Mouse (Mus musculus): ENCODE measurements around the gene Adgrl3. TPM values are rescaled to one million over a fixed set of nuclear protein-coding genes. Genes with fewer than 3 reads are reported as not detected.

The Adgrl3 gene
- total RNA-seq (2021): 1 to 10 TPM; 3.7 to 4.3 TPM

DNA sequence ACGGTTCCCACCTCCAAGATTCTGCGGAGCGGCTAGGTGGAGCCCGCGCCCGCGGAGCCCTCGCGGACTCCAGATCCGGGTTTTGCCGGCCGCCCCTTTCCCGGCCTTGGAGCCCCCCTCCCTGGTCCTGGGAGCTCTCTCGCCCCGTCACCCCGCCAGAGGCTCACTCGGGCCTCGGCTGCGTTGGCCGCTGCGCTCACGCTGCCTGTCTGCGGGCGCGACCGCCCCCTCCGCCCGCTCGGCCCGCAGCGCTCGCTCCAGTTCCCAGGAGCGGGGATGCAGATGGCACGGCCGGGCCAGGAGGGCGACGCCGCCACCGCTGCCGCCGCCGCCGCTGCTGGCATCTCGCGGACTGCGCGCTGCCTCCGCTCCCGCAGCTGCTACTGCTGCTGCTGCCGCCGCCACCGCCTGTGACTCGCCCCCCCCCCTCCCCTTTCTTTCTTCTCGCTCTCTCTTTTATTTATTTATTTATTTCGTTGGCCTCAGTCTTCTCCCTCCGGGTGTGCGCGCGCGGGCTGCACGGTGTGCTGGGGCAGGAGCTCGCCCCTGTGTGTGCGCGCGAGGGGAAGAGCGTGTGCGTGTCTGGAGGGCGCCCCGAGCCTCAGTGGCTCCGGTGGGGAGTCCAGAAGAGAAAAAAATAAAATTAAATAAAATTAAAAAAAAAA lies at the start of gene Adgrl3:
Gene Adgrl3, plus strand, starts transcription at position 549 of the 665 bp plus-strand sequence.
- DNase-seq (ENCODE audit: low spot score): peak; percentile 38
- intact Hi-C loops (cut with DNase I): no loop called here

- no peak for DNase-seq (ENCODE audit: low spot score)
- intact Hi-C loops (cut with DNase I): no loop called here
These were observed 772 bp upstream of the Adgrl3 start for GRCm38 (mm10) chr5:81019166-81019565.

GRCm38 (mm10) chr5:81020281-81021005 lies 505 bp downstream of the Adgrl3 start:
- intact Hi-C loops (cut with DNase I): no loop called here
- DNase-seq (ENCODE audit: low spot score): peak; percentile 3

DNA sequence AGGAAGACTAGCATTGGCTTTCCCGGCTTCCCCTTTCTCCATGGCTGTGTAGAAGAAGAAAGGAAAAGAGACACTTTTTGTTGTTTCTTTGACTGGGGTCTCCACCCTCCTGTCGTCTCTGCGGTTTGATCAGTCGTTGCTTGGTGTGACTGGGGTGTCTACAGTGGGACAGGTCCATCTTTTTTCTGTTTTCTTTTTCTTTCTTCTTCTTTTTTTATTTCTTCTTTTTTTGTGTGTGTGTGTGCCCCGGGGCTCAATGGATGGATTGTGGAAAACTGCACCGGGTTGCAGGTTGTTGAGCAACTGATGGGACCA lies 1.0 kb downstream of the Adgrl3 start:
- DNase-seq (ENCODE audit: low spot score): no peak
- intact Hi-C loops (cut with DNase I): no loop called here

DNA sequence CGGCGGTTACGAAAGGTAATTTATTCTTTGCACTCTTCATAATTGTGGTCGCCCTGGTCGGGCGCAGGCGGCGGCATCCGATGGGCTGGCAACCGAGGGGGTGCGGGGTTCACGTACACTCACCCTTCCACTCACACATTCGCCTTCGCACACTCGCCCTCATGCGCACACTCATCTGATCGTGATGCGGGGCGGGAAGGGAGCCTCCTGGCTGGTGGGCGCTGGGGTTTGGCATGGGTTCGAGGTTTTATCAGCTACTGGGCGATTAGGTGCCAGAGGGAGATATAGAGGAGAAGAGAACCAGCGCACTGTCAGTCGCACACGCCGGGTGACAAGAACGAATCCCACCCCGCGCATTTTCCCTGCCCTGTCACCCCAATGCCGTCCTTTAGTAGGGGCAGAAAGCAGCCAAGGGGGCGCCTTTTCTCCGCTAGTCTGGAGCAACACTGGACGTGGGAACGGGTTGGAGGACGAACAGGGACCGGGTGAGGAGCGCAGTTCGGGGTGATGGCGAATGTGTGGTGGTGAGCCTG lies 1.5 kb downstream of the Adgrl3 start:
- intact Hi-C loops (cut with DNase I): no loop called here
- peak; percentile 4 for DNase-seq (ENCODE audit: low spot score)

DNA sequence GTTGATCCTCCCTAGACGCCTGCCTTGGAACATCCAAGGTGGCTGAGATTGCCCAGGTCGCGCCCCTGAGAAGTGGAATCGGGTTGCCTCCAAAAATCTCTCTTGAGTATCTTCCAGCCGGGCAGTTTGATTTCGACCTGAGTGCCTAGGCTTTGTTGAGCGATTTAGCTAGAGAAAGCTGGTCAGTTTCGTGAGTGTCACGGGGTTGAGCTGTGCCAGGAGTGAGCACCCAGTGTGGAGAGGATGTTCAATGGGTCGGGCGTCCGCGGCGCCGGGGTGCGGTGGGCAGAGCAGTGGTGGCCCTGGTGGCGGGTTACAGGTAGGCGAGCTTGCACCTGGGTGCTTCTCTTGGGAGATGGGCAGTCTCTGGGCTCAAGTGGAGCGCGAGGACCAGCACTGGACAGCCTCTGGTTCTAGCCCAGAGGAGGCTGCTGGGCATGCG lies 1.9 kb downstream of the Adgrl3 start:
- intact Hi-C loops (cut with DNase I): no loop called here
- no peak for DNase-seq (ENCODE audit: low spot score)

DNA sequence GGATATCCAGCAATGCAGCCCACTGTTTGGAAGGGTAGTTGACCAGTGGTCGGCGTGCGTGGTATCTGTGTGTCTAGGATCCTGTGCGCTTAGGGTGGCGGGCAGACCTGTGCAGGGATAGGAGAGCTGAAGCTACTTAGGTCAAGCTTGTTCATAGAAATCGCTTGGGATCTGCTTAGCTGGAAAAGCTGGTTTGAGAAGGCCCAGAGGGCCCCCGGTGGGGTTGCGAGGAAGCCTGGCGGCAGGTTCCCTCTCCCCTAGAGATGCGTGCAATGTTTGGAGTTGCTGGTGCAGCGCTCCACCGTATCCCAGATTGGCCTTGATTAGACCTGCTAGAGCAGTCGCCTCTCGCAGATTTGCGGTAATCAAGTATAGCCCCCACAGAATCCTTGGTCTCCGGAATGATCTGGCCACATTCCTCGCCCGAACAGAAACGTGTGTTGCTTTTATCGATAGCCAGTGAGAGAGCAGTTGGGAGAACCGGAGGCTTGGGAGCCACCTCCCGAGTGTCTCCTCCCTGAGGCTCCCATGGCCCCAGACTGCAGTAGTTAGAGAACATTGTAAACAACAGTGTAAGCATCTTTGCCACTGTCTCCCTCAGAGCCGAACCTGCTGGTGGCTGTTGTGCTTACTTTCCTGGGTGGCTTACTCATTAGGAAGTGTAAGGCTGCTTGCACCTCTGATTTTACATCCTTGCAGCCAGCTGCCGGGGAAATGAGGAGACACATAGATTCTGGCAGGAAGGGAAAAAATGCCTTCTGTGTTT lies 2.6 kb downstream of the Adgrl3 start:
- intact Hi-C loops (cut with DNase I): no loop called here
- no peak for DNase-seq (ENCODE audit: low spot score)

- no peak for DNase-seq (ENCODE audit: low spot score)
- intact Hi-C loops (cut with DNase I): no loop called here
These were observed 4.2 kb downstream of the Adgrl3 start for GRCm38 (mm10) chr5:81023923-81024715.

- intact Hi-C loops (cut with DNase I): no loop called here
- DNase-seq (ENCODE audit: low spot score): no peak
These were observed 8.9 kb downstream of the Adgrl3 start for GRCm38 (mm10) chr5:81028875-81029274.

DNA sequence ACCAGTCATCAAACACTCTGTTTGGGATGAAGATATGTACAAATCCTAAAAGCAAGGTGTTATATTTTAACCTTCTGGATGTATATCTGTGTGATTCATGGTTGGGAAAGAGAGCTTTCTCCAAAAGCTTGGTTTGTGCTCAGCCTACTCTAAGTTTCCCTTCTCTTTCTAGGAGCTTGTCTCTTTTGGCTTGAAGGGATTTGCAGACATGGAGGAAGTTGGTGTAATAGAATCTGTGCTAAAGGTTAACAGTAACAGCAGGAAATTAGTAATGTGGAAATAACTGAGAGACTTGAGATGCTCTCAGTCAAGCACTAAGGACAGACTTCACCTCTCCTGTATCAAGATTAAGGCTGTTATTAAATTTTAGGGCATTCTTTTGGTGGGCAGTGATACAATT lies 17.2 kb downstream of the Adgrl3 start:
- intact Hi-C loops (cut with DNase I): no loop called here
- DNase-seq (ENCODE audit: low spot score): no peak

DNA sequence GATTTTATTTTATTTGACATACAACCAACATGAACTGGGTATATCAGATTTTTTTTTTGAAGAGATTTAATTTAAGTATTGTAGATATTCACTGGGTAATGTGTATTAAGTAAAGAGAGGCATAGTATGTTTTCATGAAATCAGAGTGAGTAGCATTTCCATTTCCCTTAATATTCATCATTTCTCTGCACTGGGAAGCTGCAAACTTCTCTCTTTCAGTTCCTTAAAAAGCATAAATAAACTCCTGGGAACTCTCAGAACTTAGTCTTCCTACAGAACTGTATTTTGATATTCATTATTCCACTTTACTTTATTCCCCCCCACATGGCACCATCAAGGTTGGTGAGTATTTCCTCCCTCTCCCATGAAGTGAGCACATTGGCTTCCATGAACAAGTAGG lies 23.9 kb downstream of the Adgrl3 start:
- no peak for DNase-seq (ENCODE audit: low spot score)
- intact Hi-C loops (cut with DNase I): no loop called here

DNA sequence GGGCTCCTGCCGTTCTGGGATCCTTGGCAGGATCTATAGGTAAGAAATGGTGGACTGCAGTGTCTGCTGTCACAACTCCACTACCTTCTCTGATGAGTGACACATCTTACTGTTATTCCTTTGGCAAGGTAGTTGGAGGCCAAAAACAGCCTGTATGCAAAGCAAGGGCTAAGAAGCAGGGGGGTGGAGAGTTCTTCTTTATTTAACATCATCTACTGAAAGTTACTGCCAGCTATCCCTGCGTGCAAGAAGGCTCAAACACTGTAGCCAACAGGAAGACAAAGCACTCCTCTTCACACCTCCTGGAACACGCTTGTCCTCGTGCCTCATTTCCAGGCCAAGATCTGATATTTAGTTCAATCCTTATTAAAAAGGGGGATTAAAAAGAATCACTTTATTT lies 26.2 kb downstream of the Adgrl3 start:
- no peak for DNase-seq (ENCODE audit: low spot score)
- intact Hi-C loops (cut with DNase I): no loop called here

GRCm38 (mm10) chr5:81054628-81055027 lies 34.7 kb downstream of the Adgrl3 start:
- intact Hi-C loops (cut with DNase I): no loop called here
- DNase-seq (ENCODE audit: low spot score): no peak

DNA sequence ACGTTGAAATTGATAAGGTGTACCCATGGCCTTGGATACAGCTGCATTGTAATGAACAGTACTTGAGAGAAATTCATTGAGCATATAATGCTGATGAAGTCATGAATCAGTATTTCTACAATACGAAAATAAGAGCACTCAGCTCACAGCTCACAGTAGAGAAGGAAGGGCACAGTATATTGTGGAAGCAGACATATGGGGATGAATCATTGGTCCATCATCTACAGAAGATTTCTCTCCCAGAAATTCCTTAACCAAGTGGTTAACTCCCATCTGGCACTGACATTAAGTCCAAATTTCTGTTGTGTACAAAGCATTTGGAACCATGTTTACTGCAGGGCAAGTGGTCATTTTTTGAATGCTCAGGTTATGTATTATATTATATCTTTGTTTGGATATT lies 35.3 kb downstream of the Adgrl3 start:
- intact Hi-C loops (cut with DNase I): no loop called here
- no peak for DNase-seq (ENCODE audit: low spot score)

DNA sequence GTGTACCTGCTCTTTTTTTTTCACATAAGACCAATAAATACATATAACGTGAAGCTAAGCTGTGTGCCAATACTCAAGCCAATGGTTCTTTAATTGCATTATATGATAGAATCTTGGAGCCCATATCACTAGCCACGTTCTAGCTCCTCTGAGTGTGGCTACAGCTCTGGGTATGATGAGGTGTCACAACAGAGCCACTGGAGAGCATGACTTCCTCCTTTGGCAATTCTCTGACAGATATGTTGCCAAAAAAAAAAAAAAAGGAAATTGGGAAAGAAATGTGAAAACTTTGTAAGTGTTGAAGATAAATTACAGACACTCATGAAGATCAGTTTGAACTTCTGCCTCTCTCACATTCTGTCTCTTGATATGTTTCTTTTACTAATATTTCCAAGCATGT lies 38.2 kb downstream of the Adgrl3 start:
- DNase-seq (ENCODE audit: low spot score): no peak
- intact Hi-C loops (cut with DNase I): no loop called here

DNA sequence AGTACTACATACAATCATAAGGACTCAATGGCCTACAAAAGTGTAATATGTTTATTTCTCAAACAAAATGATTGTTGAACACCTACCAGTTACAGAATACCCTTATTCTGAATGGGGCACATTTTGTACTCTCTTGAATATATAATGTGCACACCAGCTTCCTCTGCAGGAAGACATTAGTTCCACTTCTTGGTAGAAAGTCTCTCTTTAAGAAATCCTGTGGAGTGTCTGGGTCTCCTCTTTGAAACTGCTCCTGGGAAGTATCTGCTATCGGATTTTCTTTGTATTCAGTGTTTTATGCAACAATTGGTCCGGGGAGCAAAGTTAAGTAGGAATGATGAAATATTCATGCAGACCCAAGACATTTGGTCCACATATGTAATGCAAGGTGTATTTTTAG lies 41.0 kb downstream of the Adgrl3 start:
- no peak for DNase-seq (ENCODE audit: low spot score)
- intact Hi-C loops (cut with DNase I): no loop called here

DNA sequence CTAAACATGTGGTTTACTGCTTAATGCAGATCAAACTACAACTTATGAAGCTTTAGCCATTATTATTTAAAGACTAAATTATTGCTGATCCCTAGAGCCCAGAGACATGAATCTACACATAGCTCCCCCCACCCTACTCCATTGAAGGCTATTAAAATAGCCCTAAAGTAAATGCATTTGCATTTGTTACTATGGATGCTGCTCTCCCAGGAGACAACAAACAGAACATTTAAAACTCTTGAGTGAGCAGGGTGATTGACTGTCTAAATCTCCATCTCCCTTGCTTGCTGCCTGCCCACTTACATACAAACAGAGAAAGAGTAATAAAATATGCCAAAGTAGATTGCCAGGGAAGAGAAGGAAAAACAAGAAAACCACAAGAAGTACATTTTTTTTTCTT lies 41.4 kb downstream of the Adgrl3 start:
- intact Hi-C loops (cut with DNase I): no loop called here
- no peak for DNase-seq (ENCODE audit: low spot score)

DNA sequence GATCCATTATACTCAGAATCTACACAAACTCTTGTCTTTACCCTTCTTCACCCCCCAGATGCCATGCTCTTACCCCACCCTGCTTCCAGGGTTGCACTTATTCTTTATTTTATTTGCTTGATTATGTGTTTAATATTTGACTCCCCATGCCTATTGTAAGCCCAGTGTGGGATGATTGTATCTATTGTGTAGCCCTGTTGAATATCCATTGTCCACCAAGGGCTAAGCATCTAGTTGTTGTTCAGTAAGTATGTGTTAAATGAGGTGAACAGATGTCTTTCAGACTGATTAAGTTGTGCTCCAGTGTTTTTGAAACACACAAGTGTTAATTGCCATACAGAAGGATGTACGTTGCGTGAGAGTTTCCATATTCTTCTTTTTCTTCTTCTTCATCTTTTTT lies 44.1 kb downstream of the Adgrl3 start:
- no peak for DNase-seq (ENCODE audit: low spot score)

GRCm38 (mm10) chr5:81068173-81068572 lies 48.2 kb downstream of the Adgrl3 start:
- intact Hi-C loops (cut with DNase I): no loop called here
- no peak for DNase-seq (ENCODE audit: low spot score)

More for the DNA sequence above, 44.1 kb downstream of the Adgrl3 start:
- intact Hi-C loops (cut with DNase I): no loop called here

GRCm38 (mm10) chr5:81068839-81069238 lies 48.9 kb downstream of the Adgrl3 start:
- DNase-seq (ENCODE audit: low spot score): no peak
- intact Hi-C loops (cut with DNase I): no loop called here

All from heart, postnatal 25 days (tissue).